Mouse (Mus musculus) layer of hippocampus, adult 6 months (tissue): ENCODE results near the gene Gm15085. TPM values are rescaled to one million over a fixed set of nuclear protein-coding genes. Genes with fewer than 3 reads are reported as not detected.

Experiments
- long read RNA-seq, 2 experiments: library from polyadenylated mRNA; unstranded; transcript quantifications; one replicate each; pipeline ENCODE4 v2.0.0; 2019 to 2020
- polyA plus RNA-seq: library from polyadenylated mRNA; unstranded; fragments of <200 nt; fragmentation: Nextera tagmentation; gene quantifications from 2 replicates; pipeline ENCODE4 v1.2.3, GENCODE M21; 2021

Gene Gm15085
- polyA plus RNA-seq: not detected in 2 replicates
- long read RNA-seq, experiment 1: 0 reads
- long read RNA-seq, experiment 2: 0 reads

GRCm38 (mm10) chrX:149447317-149447716, at the start of gene Gm15085:
Gene Gm15085, plus strand, starts transcription at chrX:149447617.

Other genes with a start within 250 kb of the Gm15085 start
- not detected in 2 replicates for gene Gm15093, start 175.2 kb upstream of the Gm15085 start, polyA plus RNA-seq
- gene Gm10439, start 147.0 kb downstream of the Gm15085 start, polyA plus RNA-seq: not detected in 2 replicates